In the genomic region with DNA sequence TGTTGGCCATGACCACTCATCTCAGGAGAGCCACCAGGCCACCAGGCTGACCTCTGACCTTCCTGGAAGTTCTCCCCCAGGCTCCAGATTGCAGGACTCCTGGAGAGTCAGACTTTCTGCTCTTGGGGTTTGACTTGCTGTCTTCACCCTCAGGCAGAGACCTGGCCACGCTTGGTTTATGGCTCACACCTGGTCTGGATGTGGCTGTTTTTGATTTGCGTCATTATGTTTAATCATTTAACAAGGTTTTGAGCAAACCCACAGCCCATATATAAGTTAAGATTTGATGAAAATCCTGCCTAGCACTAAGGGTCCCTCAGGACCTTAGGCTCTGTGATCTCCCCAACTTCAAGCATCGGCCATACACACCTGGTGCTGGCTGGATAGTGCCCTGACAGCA, we compare ENCODE assay signal across 26 mouse cellular contexts. TPM values are rescaled to one million over a fixed set of nuclear protein-coding genes. Genes with fewer than 3 reads are reported as not detected.
"Had no signal": no experiment of that assay in that cellular context is flagged by ENCODE, and none has a peak within 500 bp of the region (broad histone marks: within the 10 kb centered on the region; RNA-seq: fewer than 3 reads in every experiment).

No protein-coding gene starts in this region.

- H3K36me3 ChIP-seq: heart, embryonic 10.5 days; heart, embryonic 12.5 days; hindbrain, embryonic 13.5 days; hindbrain, embryonic 15.5 days; intestine, embryonic 15.5 days; limb, embryonic 13.5 days; limb, embryonic 15.5 days; liver, embryonic 12.5 days had no signal

- ATAC-seq: hindbrain, postnatal 0 days; inflammation-experienced regulatory T-cells, adult 6 months; intestine, embryonic 15.5 days; intestine, postnatal 0 days; liver, embryonic 12.5 days had no signal

- H3K4me2 ChIP-seq: heart, embryonic 12.5 days; hindbrain, embryonic 13.5 days; hindbrain, embryonic 15.5 days; intestine, embryonic 15.5 days; limb, embryonic 13.5 days; limb, embryonic 15.5 days; liver, embryonic 12.5 days had no signal

- H3K27me3 ChIP-seq: hindbrain, embryonic 15.5 days; intestine, embryonic 15.5 days had no signal

- H3K4me1 ChIP-seq: intestine, embryonic 15.5 days had no signal

- H3K27ac ChIP-seq: gastrocnemius, adult 2 months; heart, embryonic 10.5 days; hindbrain, embryonic 13.5 days; hindbrain, embryonic 15.5 days; hindbrain, postnatal 0 days; intestine, embryonic 15.5 days; layer of hippocampus, adult 2 months; left cerebral cortex, adult 2 months; limb, embryonic 13.5 days; limb, embryonic 15.5 days; liver, embryonic 12.5 days; liver, embryonic 14.5 days had no signal

- H3K4me3 ChIP-seq: gastrocnemius, adult 2 months; heart, embryonic 10.5 days; heart, embryonic 12.5 days; hindbrain, embryonic 13.5 days; hindbrain, embryonic 15.5 days; intestine, embryonic 15.5 days; layer of hippocampus, adult 2 months; left cerebral cortex, adult 2 months; limb, embryonic 13.5 days; limb, embryonic 15.5 days; liver, embryonic 12.5 days had no signal

- H3K9ac ChIP-seq: heart, embryonic 12.5 days; hindbrain, embryonic 13.5 days; hindbrain, embryonic 15.5 days; intestine, embryonic 15.5 days; limb, embryonic 13.5 days; limb, embryonic 15.5 days; liver, embryonic 12.5 days; liver, embryonic 14.5 days had no signal

- DNase-seq: gastrocnemius, adult 2 months; gastrocnemius, postnatal 10 days; gastrocnemius, postnatal 25 days; heart, adult 18-20 months; heart, postnatal 10 days; heart, postnatal 36 days; kidney, adult 18-20 months; kidney, adult 8-10 months; kidney, postnatal 10 days; kidney, postnatal 25 days; kidney, postnatal 4 days had no signal

- H3K9me3 ChIP-seq: heart, embryonic 10.5 days; heart, embryonic 12.5 days; hindbrain, embryonic 13.5 days; hindbrain, embryonic 15.5 days; intestine, embryonic 15.5 days; limb, embryonic 13.5 days; limb, embryonic 15.5 days; liver, embryonic 12.5 days had no signal

RNA-seq across cellular contexts. Expression of gene Crybb1, which starts 2.3 kb away (rescaled TPM):
- polyA plus RNA-seq: heart, embryonic 10.5 days; liver, adult 2 months had no signal

RNA-seq across cellular contexts. Expression of gene Cryba4, which starts 5.6 kb away (rescaled TPM):
- polyA plus RNA-seq: heart, embryonic 10.5 days had no signal
